Mouse (Mus musculus) heart, postnatal 0 days (tissue): ENCODE measurements around the gene Polq. TPM values are rescaled to one million over a fixed set of nuclear protein-coding genes. Genes with fewer than 3 reads are reported as not detected.

Experiments
- ATAC-seq: fragments of 200-750 bp; cut with Nextera tagmentation; 2 replicates; pipeline ENCODE4 v1.8.0; 2017; ENCODE audit warnings: low read depth, moderate number of reproducible peaks, moderate library complexity; ENCODE audit not compliant: insufficient read depth
- DNase-seq: peaks from one replicate; pipeline ENCODE4 v3.0.0-alpha.2; 2016; ENCODE audit warnings: low spot score
- H3K27ac ChIP-seq: fragments of 300-500 bp; sonication (generic); 2 replicates; pipeline ENCODE4 v1.5.1; 2014; ENCODE audit warnings: low read depth, mild to moderate bottlenecking
- H3K27me3 ChIP-seq: fragments of 300-500 bp; sonication (generic); 2 replicates; pipeline ENCODE4 v1.6.1; 2014; ENCODE audit warnings: low read length, mixed read lengths; ENCODE audit not compliant: control insufficient read depth, insufficient read depth
- H3K36me3 ChIP-seq: fragments of 300-500 bp; sonication (generic); replicated peaks from 2 replicates; pipeline ENCODE4 v1.6.1; 2014; ENCODE audit warnings: low read length, mixed read lengths; ENCODE audit not compliant: control insufficient read depth, insufficient read depth
- H3K4me1 ChIP-seq: fragments of 300-500 bp; sonication (generic); 2 replicates; pipeline ENCODE4 v1.6.1; 2014; ENCODE audit warnings: antibody characterized with exemption; ENCODE audit not compliant: control insufficient read depth, insufficient read depth
- H3K4me2 ChIP-seq: fragments of 300-500 bp; sonication (generic); 2 replicates; pipeline ENCODE4 v1.6.1; 2014; ENCODE audit warnings: low read depth, mild to moderate bottlenecking, low read length, moderate library complexity
- H3K4me3 ChIP-seq: fragments of 300-500 bp; sonication (generic); 2 replicates; pipeline ENCODE4 v1.5.1; 2014; ENCODE audit warnings: low read depth, low read length
- H3K9ac ChIP-seq: fragments of 300-500 bp; sonication (generic); replicated peaks from 2 replicates; pipeline ENCODE4 v1.6.1; 2014; ENCODE audit warnings: low read depth, low read length, mixed read lengths
- H3K9me3 ChIP-seq: fragments of 300-500 bp; sonication (generic); replicated peaks from 2 replicates; pipeline ENCODE4 v1.6.1; 2016; ENCODE audit warnings: low read length; ENCODE audit not compliant: control insufficient read depth
- CTCF ChIP-seq: IDR thresholded peaks from 2 replicates; pipeline ENCODE4 v1.5.1; 2016; ENCODE audit warnings: antibody characterized with exemption, control low read depth, low read depth
- EP300 ChIP-seq: IDR thresholded peaks from 2 replicates; pipeline ENCODE4 v1.6.1; 2016; ENCODE audit warnings: antibody characterized with exemption, low read depth
- WGBS: fragments of 180-500 bp; shearing (Covaris S2); extraction: QIAGEN DNeasy Blood & Tissue Kit; methylation state at CpG from one replicate; pipeline ENCODE4 v1.1.7; 2014; 5-methylcytosine and 5-hydroxymethylcytosine counted together
- polyA plus RNA-seq: library from polyadenylated mRNA; unstranded; fragments of >200 nt; fragmentation: Nextera tagmentation; extraction: Ambion mirVana; gene quantifications from 2 replicates; pipeline ENCODE4 v1.2.1, GENCODE M21; 2015
- total RNA-seq: library from RNA; depleted of rRNA; stranded (reverse); fragments of >200 nt; gene quantifications from 2 replicates; pipeline ENCODE4 v1.2.3, GENCODE M21; 2014; ENCODE audit warnings: low replicate concordance

Polq gene
- total and polyA plus RNA-seq, 2 experiments from 2014 or later, result 0.87 to 6.9 TPM

- H3K9ac ChIP-seq, result no peak overlapping the region
- ATAC-seq (peak; percentile 62), DNase-seq (peak; percentile 88)
- no peaks in the 10 kb centered on the region for H3K9me3 ChIP-seq
- peaks cover 15% of the 10 kb centered on the region for H3K4me1 ChIP-seq
- H3K27me3 ChIP-seq, result no peaks in the 10 kb centered on the region
- no peaks in the 10 kb centered on the region for H3K36me3 ChIP-seq
- H3K4me3 ChIP-seq, result no peak overlapping the region
- WGBS, result 30% methylated on average over 4 of the region's 4 CpGs
- peak overlapping the region; percentile 97 for H3K4me2 ChIP-seq
- peak; percentile 68 for TF ChIP-seq CTCF
- TF ChIP-seq EP300, result no peak
- peak overlapping the region; percentile 89 for H3K27ac ChIP-seq
Observed at GRCm38 (mm10) chr16:37010370-37010769, 1.2 kb upstream of the Polq start.

GRCm38 (mm10) chr16:37011922-37012289 is 320 bp downstream of the Polq start:
- Histone ChIP-seq H3K9ac (peak overlapping the region; percentile 65), H3K27ac (no peak overlapping the region), H3K4me2 (peak overlapping the region; percentile 97), H3K27me3 (no peaks in the 10 kb centered on the region), H3K4me3 (peak overlapping the region; percentile 85), H3K36me3 (no peaks in the 10 kb centered on the region), H3K9me3 (no peaks in the 10 kb centered on the region), H3K4me1 (peaks cover 15% of the 10 kb centered on the region)
- peak; percentile 9; the same call in 1 of the 2 replicates for ATAC-seq
- no peak for TF ChIP-seq EP300
- no peak for TF ChIP-seq CTCF
- WGBS, result under 1% methylated on average over 26 of the region's 26 CpGs
- DNase-seq, result no peak

GRCm38 (mm10) chr16:37012336-37012735 is 750 bp downstream of the Polq start:
- no peak for ATAC-seq
- H3K4me3 ChIP-seq, result peak overlapping the region; percentile 85
- H3K9ac ChIP-seq, result peak overlapping the region; percentile 65
- WGBS, result 54% methylated on average over 5 of the region's 5 CpGs
- peaks cover 15% of the 10 kb centered on the region for H3K4me1 ChIP-seq
- no peaks in the 10 kb centered on the region for H3K9me3 ChIP-seq
- H3K4me2 ChIP-seq, result peak overlapping the region; percentile 97
- H3K36me3 ChIP-seq, result no peaks in the 10 kb centered on the region
- TF ChIP-seq EP300, result no peak
- TF ChIP-seq CTCF, result no peak
- no peaks in the 10 kb centered on the region for H3K27me3 ChIP-seq
- no peak for DNase-seq
- H3K27ac ChIP-seq, result no peak overlapping the region

DNA sequence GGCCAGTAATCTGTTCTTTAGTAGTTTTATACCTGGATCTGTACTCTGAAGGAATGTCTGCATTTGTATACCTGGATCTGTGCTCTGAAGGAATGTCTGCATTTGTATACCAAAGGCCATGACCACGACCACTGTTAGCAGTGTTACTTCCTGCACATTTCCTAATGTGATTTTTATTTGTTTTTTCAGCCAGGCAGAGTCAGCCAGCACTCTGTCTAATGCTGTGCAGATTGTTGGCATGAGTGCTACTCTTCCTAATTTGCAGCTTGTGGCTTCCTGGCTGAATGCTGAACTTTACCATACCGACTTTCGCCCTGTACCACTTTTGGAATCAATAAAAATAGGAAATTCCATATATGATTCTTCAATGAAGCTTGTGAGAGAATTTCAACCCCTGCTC is 16.0 kb downstream of the Polq start:
- DNase-seq (no peak), ATAC-seq (no peak)
- H3K4me2 ChIP-seq, result no peak overlapping the region
- 65% methylated on average over 3 of the region's 3 CpGs for WGBS
- H3K27me3 ChIP-seq, result no peaks in the 10 kb centered on the region
- H3K36me3 ChIP-seq, result 0 out of 2 replicates have a peak, but pooled peaks cover 4% of the 10 kb centered on the region
- H3K27ac ChIP-seq, result no peak overlapping the region
- no peak overlapping the region for H3K9ac ChIP-seq
- H3K4me1 ChIP-seq, result no peaks in the 10 kb centered on the region
- no peak for TF ChIP-seq CTCF
- TF ChIP-seq EP300, result no peak
- no peak overlapping the region for H3K4me3 ChIP-seq
- H3K9me3 ChIP-seq, result no peaks in the 10 kb centered on the region

GRCm38 (mm10) chr16:37031996-37032395 is 20.4 kb downstream of the Polq start:
- WGBS, result 55% methylated on average over 3 of the region's 3 CpGs
- no peaks in the 10 kb centered on the region for H3K27me3 ChIP-seq
- ATAC-seq, result no peak

GRCm38 (mm10) chr16:37034751-37035150 is 23.2 kb downstream of the Polq start:
- H3K4me1 ChIP-seq, result no peaks in the 10 kb centered on the region

More at GRCm38 (mm10) chr16:37031996-37032395, 20.4 kb downstream of the Polq start:
- Histone ChIP-seq H3K4me3 (no peak overlapping the region), H3K27ac (no peak overlapping the region), H3K4me1 (no peaks in the 10 kb centered on the region), H3K4me2 (no peak overlapping the region), H3K36me3 (peaks cover 17% of the 10 kb centered on the region), H3K9me3 (no peaks in the 10 kb centered on the region), H3K9ac (no peak overlapping the region)
- DNase-seq, result no peak
- TF ChIP-seq EP300 (no peak), CTCF (no peak)

More at GRCm38 (mm10) chr16:37034751-37035150, 23.2 kb downstream of the Polq start:
- H3K9me3 ChIP-seq, result no peaks in the 10 kb centered on the region
- no peak overlapping the region for H3K9ac ChIP-seq
- no peak for ATAC-seq
- no peaks in the 10 kb centered on the region for H3K27me3 ChIP-seq
- no peak overlapping the region for H3K4me2 ChIP-seq
- peaks cover 17% of the 10 kb centered on the region for H3K36me3 ChIP-seq
- no peak overlapping the region for H3K27ac ChIP-seq
- TF ChIP-seq CTCF (no peak), EP300 (no peak)
- no peak for DNase-seq
- no peak overlapping the region for H3K4me3 ChIP-seq
- WGBS, result 93% methylated on average over 8 of the region's 8 CpGs
